Mouse (Mus musculus): ENCODE results near the gene Rrp1. TPM values are rescaled to one million over a fixed set of nuclear protein-coding genes. Genes with fewer than 3 reads are reported as not detected.
"Not testable (repeated sequence)": the region's sequence is repeated elsewhere in the genome, so short reads cannot be mapped to it uniquely, and the experiment has no call there.

Gene Rrp1
- polyA plus RNA-seq, 1 experiment = 699 TPM

- DNase-seq (ENCODE audit: extremely low spot score in 1 of 2, low spot score in 1 of 2) = peak in 1 of 2 experiments; percentile 77
Observed at GRCm38 (mm10) chr10:78388216-78388980, 24.4 kb downstream of the Rrp1 start.

- DNase-seq (ENCODE audit: extremely low spot score in 1 of 2, low spot score in 1 of 2) = peak; percentile 61 to 64
Observed at GRCm38 (mm10) chr10:78385520-78385919, 27.3 kb downstream of the Rrp1 start.

- peak in 1 of 2 experiments; percentile 36 for DNase-seq (ENCODE audit: extremely low spot score in 1 of 2, low spot score in 1 of 2)
Observed at GRCm38 (mm10) chr10:78383567-78383966, 29.3 kb downstream of the Rrp1 start.

GRCm38 (mm10) chr10:78378516-78378915, 34.3 kb downstream of the Rrp1 start:
- DNase-seq (ENCODE audit: extremely low spot score in 1 of 2, low spot score in 1 of 2) = no peak

- peak in 1 of 2 experiments; percentile 66 for DNase-seq (ENCODE audit: extremely low spot score in 1 of 2, low spot score in 1 of 2)
Observed at GRCm38 (mm10) chr10:78372681-78373668, 39.9 kb downstream of the Rrp1 start.

GRCm38 (mm10) chr10:78371746-78372145, 41.1 kb downstream of the Rrp1 start:
- no peak for DNase-seq (ENCODE audit: extremely low spot score in 1 of 2, low spot score in 1 of 2)

GRCm38 (mm10) chr10:78367586-78367985, 45.3 kb downstream of the Rrp1 start:
- no peak for DNase-seq (ENCODE audit: extremely low spot score in 1 of 2, low spot score in 1 of 2)

- no peak for DNase-seq (ENCODE audit: extremely low spot score in 1 of 2, low spot score in 1 of 2)
Observed at GRCm38 (mm10) chr10:78366851-78367312, 46.0 kb downstream of the Rrp1 start.

GRCm38 (mm10) chr10:78366195-78366834, 46.5 kb downstream of the Rrp1 start:
- DNase-seq (ENCODE audit: extremely low spot score in 1 of 2, low spot score in 1 of 2) = no peak

GRCm38 (mm10) chr10:78365555-78365954, 47.3 kb downstream of the Rrp1 start:
- no peak for DNase-seq (ENCODE audit: extremely low spot score in 1 of 2, low spot score in 1 of 2)

- no peak for DNase-seq (ENCODE audit: extremely low spot score in 1 of 2, low spot score in 1 of 2)
Observed at GRCm38 (mm10) chr10:78364106-78364505, 48.7 kb downstream of the Rrp1 start.

- no peak for DNase-seq (ENCODE audit: extremely low spot score in 1 of 2, low spot score in 1 of 2)
Observed at GRCm38 (mm10) chr10:78363366-78363765, 49.5 kb downstream of the Rrp1 start.

- DNase-seq (ENCODE audit: extremely low spot score in 1 of 2, low spot score in 1 of 2) = no peak
Observed at GRCm38 (mm10) chr10:78361951-78362350, 50.9 kb downstream of the Rrp1 start.

GRCm38 (mm10) chr10:78360290-78360711, 52.5 kb downstream of the Rrp1 start:
- no peak for DNase-seq (ENCODE audit: extremely low spot score in 1 of 2, low spot score in 1 of 2)

- DNase-seq (ENCODE audit: extremely low spot score in 1 of 2, low spot score in 1 of 2) = not testable (repeated sequence)
Observed at GRCm38 (mm10) chr10:78358999-78359398, 53.8 kb downstream of the Rrp1 start.

GRCm38 (mm10) chr10:78358266-78358665, 54.6 kb downstream of the Rrp1 start:
- DNase-seq (ENCODE audit: extremely low spot score in 1 of 2, low spot score in 1 of 2) = no peak

GRCm38 (mm10) chr10:78357742-78358141, 55.1 kb downstream of the Rrp1 start:
- no peak for DNase-seq (ENCODE audit: extremely low spot score in 1 of 2, low spot score in 1 of 2)

- no peak for DNase-seq (ENCODE audit: extremely low spot score in 1 of 2, low spot score in 1 of 2)
Observed at GRCm38 (mm10) chr10:78355931-78356593, 56.8 kb downstream of the Rrp1 start.

- DNase-seq (ENCODE audit: extremely low spot score in 1 of 2, low spot score in 1 of 2) = no peak
Observed at GRCm38 (mm10) chr10:78353196-78353595, 59.6 kb downstream of the Rrp1 start.

- DNase-seq (ENCODE audit: extremely low spot score in 1 of 2, low spot score in 1 of 2) = no peak
Observed at GRCm38 (mm10) chr10:78352666-78353030, 60.2 kb downstream of the Rrp1 start.
